Mouse (Mus musculus): ENCODE results near the gene Araf. TPM values are rescaled to one million over a fixed set of nuclear protein-coding genes. Genes with fewer than 3 reads are reported as not detected.

Araf gene
- total and polyA plus RNA-seq, 3 experiments, result 81.1 to 135 (median 88.0) TPM

GRCm38 (mm10) chrX:20848256-20848984 lies 50.8 kb downstream of the Araf start:
- 17% methylated on average over 42 of the region's 42 CpGs for WGBS
- TF ChIP-seq POLR2A (IDR thresholded peaks at IDR 0.05; ENCODE audit: insufficient read depth, low read depth, low read length), result peak; percentile 90
- TF ChIP-seq EP300 (IDR thresholded peaks at IDR 0.05; ENCODE audit: insufficient read depth, low read depth, low read length), result no peak
- Histone ChIP-seq H3K27ac (peak overlapping the region; percentile 81), H3K4me1 (ENCODE audit: control insufficient read depth, insufficient read depth, low read length) (peaks cover 1% of the 10 kb centered on the region; the same call in 1 of the 2 replicates), H3K36me3 (ENCODE audit: control insufficient read depth, insufficient read depth, low read length) (peaks cover 4% of the 10 kb centered on the region; the same call in 1 of the 2 replicates), H3K4me3 (peak overlapping the region; percentile 70), H3K9ac (ENCODE audit: low read depth, low read length) (peak overlapping the region; percentile 91), H3K79me2 (replicated peaks; ENCODE audit: control insufficient read depth, insufficient read depth, low read length) (no peaks in the 10 kb centered on the region; the same call in 1 of the 2 replicates), H3K27me3 (ENCODE audit: control insufficient read depth, insufficient read depth, low read length) (no peaks in the 10 kb centered on the region)
- intact Hi-C loops (cut with DNase I), result loop anchor here (5.0 kb wide), 1 partner anchor 99 kb away; no protein-coding TSS in a partner anchor
- DNase-seq, result peak; percentile 85 to 93

- H3K36me3 ChIP-seq (ENCODE audit: control insufficient read depth, insufficient read depth, low read length), result peaks cover 4% of the 10 kb centered on the region; the same call in 1 of the 2 replicates
- H3K79me2 ChIP-seq (replicated peaks; ENCODE audit: control insufficient read depth, insufficient read depth, low read length), result no peaks in the 10 kb centered on the region
- H3K4me1 ChIP-seq (ENCODE audit: control insufficient read depth, insufficient read depth, low read length), result peaks cover 1% of the 10 kb centered on the region; the same call in 1 of the 2 replicates
- 91% methylated on average over 7 of the region's 7 CpGs for WGBS
- H3K9ac ChIP-seq (ENCODE audit: low read depth, low read length), result no peak overlapping the region
- H3K27ac ChIP-seq, result no peak overlapping the region
- H3K4me3 ChIP-seq, result no peak overlapping the region
- TF ChIP-seq POLR2A (IDR thresholded peaks at IDR 0.05; ENCODE audit: insufficient read depth, low read depth, low read length), result no peak
- no peak for TF ChIP-seq EP300 (IDR thresholded peaks at IDR 0.05; ENCODE audit: insufficient read depth, low read depth, low read length)
- TF ChIP-seq CTCF (IDR thresholded peaks at IDR 0.05), result no peak
- intact Hi-C loops (cut with DNase I), result loop anchor here (10.0 kb wide), 1 partner anchor 211 kb away; the partner anchor contains the start of genes Spaca5 and Zfp182
- DNase-seq, result no peak
- no peaks in the 10 kb centered on the region for H3K27me3 ChIP-seq (ENCODE audit: control insufficient read depth, insufficient read depth, low read length)
These were observed 56.2 kb downstream of the Araf start for GRCm38 (mm10) chrX:20853794-20854193.

GRCm38 (mm10) chrX:20861453-20862104 lies 64.0 kb downstream of the Araf start:
- H3K79me2 ChIP-seq (replicated peaks; ENCODE audit: control insufficient read depth, insufficient read depth, low read length), result no peaks in the 10 kb centered on the region
- peaks cover 2% of the 10 kb centered on the region for H3K4me1 ChIP-seq (ENCODE audit: control insufficient read depth, insufficient read depth, low read length)
- TF ChIP-seq CTCF (IDR thresholded peaks at IDR 0.05) (no peak), POLR2A (IDR thresholded peaks at IDR 0.05; ENCODE audit: insufficient read depth, low read depth, low read length) (no peak), EP300 (IDR thresholded peaks at IDR 0.05; ENCODE audit: insufficient read depth, low read depth, low read length) (no peak)
- no peak for DNase-seq
- H3K27ac ChIP-seq, result no peak overlapping the region
- intact Hi-C loops (cut with DNase I), result loop anchor here (10.0 kb wide), 1 partner anchor 177 kb away; the partner anchor contains the start of gene Cdk16
- H3K36me3 ChIP-seq (ENCODE audit: control insufficient read depth, insufficient read depth, low read length), result no peaks in the 10 kb centered on the region
- H3K4me3 ChIP-seq, result no peak overlapping the region
- no peaks in the 10 kb centered on the region for H3K27me3 ChIP-seq (ENCODE audit: control insufficient read depth, insufficient read depth, low read length)
- WGBS, result 54% methylated on average over 5 of the region's 5 CpGs
- no peak overlapping the region for H3K9ac ChIP-seq (ENCODE audit: low read depth, low read length)

- H3K27me3 ChIP-seq (ENCODE audit: control insufficient read depth, insufficient read depth, low read length), result no peaks in the 10 kb centered on the region
- intact Hi-C loops (cut with DNase I), result loop anchor here (10.0 kb wide), 1 partner anchor 178 kb away; the partner anchor contains the start of gene Cdk16
- H3K36me3 ChIP-seq (ENCODE audit: control insufficient read depth, insufficient read depth, low read length), result no peaks in the 10 kb centered on the region
- H3K27ac ChIP-seq, result peak overlapping the region; percentile 56
- H3K9ac ChIP-seq (ENCODE audit: low read depth, low read length), result peak overlapping the region; percentile 42
- peak; percentile 28 to 43 for DNase-seq
- WGBS, result 42% methylated on average over 29 of the region's 29 CpGs
- H3K4me1 ChIP-seq (ENCODE audit: control insufficient read depth, insufficient read depth, low read length), result peaks cover 2% of the 10 kb centered on the region
- no peak overlapping the region for H3K4me3 ChIP-seq
- H3K79me2 ChIP-seq (replicated peaks; ENCODE audit: control insufficient read depth, insufficient read depth, low read length), result no peaks in the 10 kb centered on the region
- TF ChIP-seq POLR2A (IDR thresholded peaks at IDR 0.05; ENCODE audit: insufficient read depth, low read depth, low read length), result no peak
- no peak for TF ChIP-seq EP300 (IDR thresholded peaks at IDR 0.05; ENCODE audit: insufficient read depth, low read depth, low read length)
- no peak for TF ChIP-seq CTCF (IDR thresholded peaks at IDR 0.05)
These were observed 64.8 kb downstream of the Araf start for GRCm38 (mm10) chrX:20862105-20863065.

Data from heart, adult 2 months (tissue).